Mouse (Mus musculus) left cerebral cortex, postnatal 10 days (tissue): ENCODE data around the gene Lmod3. TPM values are rescaled to one million over a fixed set of nuclear protein-coding genes. Genes with fewer than 3 reads are reported as not detected.

ENCODE experiments used
- DNase-seq, 2 experiments: peaks; one replicate each; pipeline ENCODE4 v3.0.0; 2021 to 2022; ENCODE audit warnings: low spot score in 2 of 2, mixed read lengths in 1 of 2; ENCODE audit errors: extremely low spot score in 1 of 2
- intact Hi-C: fragments of 180-260 bp; cut with DNase I; formaldehyde crosslinking; loops from one replicate; pipeline ENCODE4 v1.15.1; 2025
- total RNA-seq, 2 experiments: library from RNA; stranded (reverse); gene quantifications; 2 replicates each; pipeline ENCODE4 v1.2.3; 2021

Lmod3 gene
- under 1 TPM; 0.87 to 0.94 TPM for total RNA-seq

GRCm38 (mm10) chr6:97252711-97253221, at the start of gene Lmod3:
Gene Lmod3, minus strand, starts transcription at chr6:97252759.
- DNase-seq: peak; percentile 9 to 40
- intact Hi-C loops: no loop called here

- DNase-seq: no peak
- intact Hi-C loops: no loop called here
Measured at GRCm38 (mm10) chr6:97302303-97302702, 49.7 kb upstream of the Lmod3 start.

- intact Hi-C loops: no loop called here
- no peak for DNase-seq
Measured at GRCm38 (mm10) chr6:97300659-97301058, 48.1 kb upstream of the Lmod3 start.

- intact Hi-C loops: no loop called here
- DNase-seq: no peak
Measured at GRCm38 (mm10) chr6:97300180-97300579, 47.6 kb upstream of the Lmod3 start.

GRCm38 (mm10) chr6:97297151-97297550, 44.6 kb upstream of the Lmod3 start:
- intact Hi-C loops: no loop called here
- DNase-seq: no peak

- no peak for DNase-seq
- intact Hi-C loops: no loop called here
Measured at GRCm38 (mm10) chr6:97295866-97296527, 43.4 kb upstream of the Lmod3 start.

- intact Hi-C loops: no loop called here
Measured at GRCm38 (mm10) chr6:97295416-97295815, 42.9 kb upstream of the Lmod3 start.

GRCm38 (mm10) chr6:97293667-97294569, 41.4 kb upstream of the Lmod3 start:
- intact Hi-C loops: no loop called here
- no peak for DNase-seq

More at GRCm38 (mm10) chr6:97295416-97295815, 42.9 kb upstream of the Lmod3 start:
- no peak for DNase-seq

GRCm38 (mm10) chr6:97292894-97293293, 40.3 kb upstream of the Lmod3 start:
- no peak for DNase-seq
- intact Hi-C loops: no loop called here

- intact Hi-C loops: no loop called here
- no peak for DNase-seq
Measured at GRCm38 (mm10) chr6:97292096-97292495, 39.5 kb upstream of the Lmod3 start.

GRCm38 (mm10) chr6:97291159-97291908, 38.8 kb upstream of the Lmod3 start:
- intact Hi-C loops: no loop called here
- DNase-seq: peak in 1 of 2 experiments; percentile 67

GRCm38 (mm10) chr6:97290687-97291086, 38.1 kb upstream of the Lmod3 start:
- intact Hi-C loops: no loop called here
- no peak for DNase-seq

GRCm38 (mm10) chr6:97289838-97290237, 37.3 kb upstream of the Lmod3 start:
- intact Hi-C loops: no loop called here

GRCm38 (mm10) chr6:97289316-97289820, 36.8 kb upstream of the Lmod3 start:
- no peak for DNase-seq
- intact Hi-C loops: no loop called here

More at GRCm38 (mm10) chr6:97289838-97290237, 37.3 kb upstream of the Lmod3 start:
- no peak for DNase-seq

- intact Hi-C loops: no loop called here
Measured at GRCm38 (mm10) chr6:97288047-97288855, 35.7 kb upstream of the Lmod3 start.

GRCm38 (mm10) chr6:97286332-97286731, 33.8 kb upstream of the Lmod3 start:
- intact Hi-C loops: no loop called here
- no peak for DNase-seq

More at GRCm38 (mm10) chr6:97288047-97288855, 35.7 kb upstream of the Lmod3 start:
- no peak for DNase-seq

GRCm38 (mm10) chr6:97283676-97284075, 31.1 kb upstream of the Lmod3 start:
- intact Hi-C loops: no loop called here
- DNase-seq: no peak

GRCm38 (mm10) chr6:97278878-97279277, 26.3 kb upstream of the Lmod3 start:
- intact Hi-C loops: loop anchor here (2.0 to 10.0 kb wide), 4 partner anchors 138 to 726 kb away; no protein-coding TSS in a partner anchor
- DNase-seq: no peak
